10 mouse cellular contexts compared by ENCODE assay signal in the genomic region with DNA sequence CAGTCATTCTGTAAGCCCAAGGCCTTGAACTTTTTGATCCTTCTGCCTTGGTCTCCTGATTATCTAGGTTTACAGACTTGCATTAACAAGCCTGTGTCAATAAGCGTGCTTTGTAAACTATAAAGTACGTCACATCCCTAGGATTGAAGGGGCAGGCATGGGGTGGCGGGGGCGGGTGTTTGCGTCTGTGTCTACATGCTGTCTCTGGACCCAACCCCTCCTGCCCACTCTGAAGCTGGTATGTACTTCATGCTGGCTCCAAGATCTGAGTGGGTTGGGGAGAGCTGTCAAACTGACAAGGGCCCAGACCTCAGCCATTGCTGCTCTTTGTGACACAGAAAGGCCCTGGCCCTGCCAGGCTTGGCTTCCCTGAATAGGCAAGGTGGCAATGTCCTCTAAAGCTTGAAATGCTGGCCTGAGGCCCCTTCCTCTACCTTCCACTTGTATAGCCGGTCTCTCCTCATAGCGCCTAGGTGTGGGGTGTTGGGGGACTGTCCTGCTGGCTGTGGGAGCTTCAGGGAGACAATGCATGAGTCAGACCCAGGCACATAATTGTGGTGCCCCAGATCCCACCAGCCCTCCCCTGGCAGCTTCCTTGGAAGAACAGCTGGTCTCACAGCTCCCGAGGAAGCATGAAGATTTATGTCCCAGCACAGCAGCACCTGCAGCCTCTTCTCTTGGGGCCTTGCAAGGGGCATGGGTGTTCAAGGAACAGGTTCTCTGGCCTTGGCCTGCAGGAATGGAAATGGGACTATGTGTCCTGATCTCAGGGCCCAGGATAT. TPM values are rescaled to one million over a fixed set of nuclear protein-coding genes. Genes with fewer than 3 reads are reported as not detected.
DNase-seq lines count a peak whose midpoint lies in the region; ATAC-seq and TF ChIP-seq lines count a peak whose summit lies in the region.
"Had no signal": no experiment of that assay in that cellular context is flagged by ENCODE, and none has a peak within 500 bp of the region (broad histone marks: within the 10 kb centered on the region; RNA-seq: fewer than 3 reads in every experiment).

No protein-coding gene starts in this region.

- no peak overlapping the region for H3K4me2 ChIP-seq in liver, embryonic 16.5 days (ENCODE audit: low read depth, low read length)
- no peak overlapping the region for H3K4me2 ChIP-seq in liver, embryonic 12.5 days
- H3K4me2 ChIP-seq in embryonic facial prominence, embryonic 15.5 days (replicated peaks) = no peak overlapping the region

- no peak for DNase-seq in heart, embryonic 10.5 days (ENCODE audit: low spot score)
- no peak for DNase-seq in heart, postnatal 14 days
- DNase-seq: cerebellum, adult 11 months; right cerebral cortex, postnatal 4 days had no signal

- H3K9ac ChIP-seq in liver, embryonic 16.5 days (ENCODE audit: low read depth, low read length) = no peak overlapping the region
- H3K9ac ChIP-seq in liver, embryonic 12.5 days = no peak overlapping the region
- no peak overlapping the region for H3K9ac ChIP-seq in embryonic facial prominence, embryonic 15.5 days

- 68% methylated on average over 8 of the region's 8 CpGs for WGBS in heart, embryonic 10.5 days
- WGBS in liver, embryonic 16.5 days (ENCODE audit: insufficient replicate concordance) = 56% methylated on average over 8 of the region's 8 CpGs
- 62% methylated on average over 8 of the region's 8 CpGs for WGBS in liver, embryonic 12.5 days (ENCODE audit: insufficient replicate concordance)
- WGBS in embryonic facial prominence, embryonic 15.5 days = 70% methylated on average over 8 of the region's 8 CpGs
- WGBS in olfactory bulb, adult 2 months = 25% methylated on average over 8 of the region's 8 CpGs

- peak; percentile 35; the same call in 1 of the 2 replicates for ATAC-seq in liver, embryonic 16.5 days (ENCODE audit: low read depth)
- ATAC-seq in liver, embryonic 12.5 days = no peak
- no peak for ATAC-seq in embryonic facial prominence, embryonic 15.5 days (ENCODE audit: insufficient number of reproducible peaks, low FRiP score, low TSS enrichment, low read depth)
- ATAC-seq in erythroblast, adult 5-6 weeks (replicated peaks; ENCODE audit: low FRiP score, poor library complexity, severe bottlenecking) = no peak
- no peak for ATAC-seq in megakaryocyte, adult 5-6 weeks (ENCODE audit: poor library complexity, severe bottlenecking)

- peaks cover 33% of the 10 kb centered on the region for H3K36me3 ChIP-seq in heart, embryonic 10.5 days
- H3K36me3 ChIP-seq in liver, embryonic 16.5 days (ENCODE audit: control insufficient read depth, insufficient read depth) = no peaks in the 10 kb centered on the region
- H3K36me3 ChIP-seq in liver, embryonic 12.5 days = no peaks in the 10 kb centered on the region
- H3K36me3 ChIP-seq in embryonic facial prominence, embryonic 15.5 days = no peaks in the 10 kb centered on the region

- no peak for TF ChIP-seq POLR2A in olfactory bulb, adult 2 months (IDR thresholded peaks at IDR 0.05; ENCODE audit: insufficient read depth, low read depth, low read length)

- peaks cover 61% of the 10 kb centered on the region for H3K4me1 ChIP-seq in heart, embryonic 10.5 days
- no peaks in the 10 kb centered on the region; the same call in 1 of the 2 replicates for H3K4me1 ChIP-seq in liver, embryonic 16.5 days (ENCODE audit: control insufficient read depth, low read depth, low read length)
- H3K4me1 ChIP-seq in liver, embryonic 12.5 days = peaks cover 19% of the 10 kb centered on the region
- peaks cover 16% of the 10 kb centered on the region; the same call in 1 of the 2 replicates for H3K4me1 ChIP-seq in embryonic facial prominence, embryonic 15.5 days
- peaks cover 54% of the 10 kb centered on the region for H3K4me1 ChIP-seq in olfactory bulb, adult 2 months (ENCODE audit: control insufficient read depth, insufficient read depth, low read length)

- H3K9me3 ChIP-seq in heart, embryonic 10.5 days = no peaks in the 10 kb centered on the region
- H3K9me3 ChIP-seq in liver, embryonic 16.5 days (replicated peaks; ENCODE audit: control insufficient read depth, low read length) = no peaks in the 10 kb centered on the region
- H3K9me3 ChIP-seq in liver, embryonic 12.5 days (replicated peaks) = no peaks in the 10 kb centered on the region
- no peaks in the 10 kb centered on the region for H3K9me3 ChIP-seq in embryonic facial prominence, embryonic 15.5 days (replicated peaks)

- H3K27ac ChIP-seq in heart, embryonic 10.5 days = peak overlapping the region; percentile 69
- no peak overlapping the region for H3K27ac ChIP-seq in liver, embryonic 16.5 days (ENCODE audit: low read length)
- no peak overlapping the region for H3K27ac ChIP-seq in liver, embryonic 12.5 days
- H3K27ac ChIP-seq in embryonic facial prominence, embryonic 15.5 days (replicated peaks) = peak overlapping the region; percentile 44
- peak overlapping the region; percentile 81 for H3K27ac ChIP-seq in olfactory bulb, adult 2 months (ENCODE audit: insufficient read depth, low read depth, low read length)

- H3K27me3 ChIP-seq in heart, embryonic 10.5 days (ENCODE audit: insufficient read depth, poor library complexity, severe bottlenecking) = no peaks in the 10 kb centered on the region
- H3K27me3 ChIP-seq in liver, embryonic 16.5 days (ENCODE audit: control insufficient read depth, insufficient read depth, low read depth, low read length) = no peaks in the 10 kb centered on the region
- no peaks in the 10 kb centered on the region for H3K27me3 ChIP-seq in liver, embryonic 12.5 days (replicated peaks)
- H3K27me3 ChIP-seq in embryonic facial prominence, embryonic 15.5 days = no peaks in the 10 kb centered on the region

- intact Hi-C loops in heart, postnatal 14 days (cut with DNase I) = no loop called here

- TF ChIP-seq CTCF in olfactory bulb, adult 2 months (IDR thresholded peaks at IDR 0.05; ENCODE audit: insufficient read depth, low read depth, low read length) = no peak

- H3K4me3 ChIP-seq in heart, embryonic 10.5 days = no peak overlapping the region
- no peak overlapping the region for H3K4me3 ChIP-seq in liver, embryonic 16.5 days (ENCODE audit: low read depth, low read length)
- H3K4me3 ChIP-seq in liver, embryonic 12.5 days = no peak overlapping the region
- H3K4me3 ChIP-seq in embryonic facial prominence, embryonic 15.5 days (replicated peaks) = no peak overlapping the region
- H3K4me3 ChIP-seq in olfactory bulb, adult 2 months (ENCODE audit: insufficient read depth, low read depth, low read length) = no peak overlapping the region

RNA-seq across cellular contexts. Expression of a gene that starts 28.4 kb away (rescaled TPM):
- polyA plus RNA-seq in heart, embryonic 10.5 days (2016; fragmentation: Nextera tagmentation; extraction: Ambion mirVana) = 24.2 and 31.6 TPM in 2 replicates
- total RNA-seq in heart, postnatal 14 days (2021) = 10 to 100 TPM; 32.8 to 33.0 TPM
- 1.5 and 2.1 TPM in 2 replicates for polyA plus RNA-seq in liver, embryonic 16.5 days (2015; fragmentation: Nextera tagmentation; extraction: Ambion mirVana)
- polyA plus RNA-seq in liver, embryonic 12.5 days (2016; fragmentation: Nextera tagmentation; extraction: Ambion mirVana) = 2.6 and 3.1 TPM in 2 replicates
- polyA plus RNA-seq in embryonic facial prominence, embryonic 15.5 days (2015; fragmentation: Nextera tagmentation; extraction: Ambion mirVana) = 15.1 and 17.5 TPM in 2 replicates
- polyA plus RNA-seq in olfactory bulb, adult 2 months (2012; ENCODE audit: insufficient read depth, insufficient read length, low replicate concordance, missing spikeins) = not detected in 2 replicates
- not detected in 2 replicates for total RNA-seq in erythroblast, adult 5-6 weeks (2015; ENCODE audit: low replicate concordance)
- total RNA-seq in erythroblast, adult 5-6 weeks (2017; ENCODE audit: low replicate concordance) = 0.28 TPM in 1 of 2 replicates, not detected in the other
- total RNA-seq in megakaryocyte, adult 5-6 weeks (2015) = 0.96 and 3.5 TPM in 2 replicates
- total RNA-seq in megakaryocyte, adult 5-6 weeks (2017) = 0.70 and 1.0 TPM in 2 replicates

RNA-seq across cellular contexts. Expression of a gene that starts 56.2 kb away (rescaled TPM):
- polyA plus RNA-seq in heart, embryonic 10.5 days (2016; fragmentation: Nextera tagmentation; extraction: Ambion mirVana) = 0.52 and 1.1 TPM in 2 replicates
- under 1 TPM; 0.15 to 0.29 TPM for total RNA-seq in heart, postnatal 14 days (2021)
- polyA plus RNA-seq in liver, embryonic 16.5 days (2015; fragmentation: Nextera tagmentation; extraction: Ambion mirVana) = 0.15 TPM in 1 of 2 replicates, not detected in the other
- 0.14 and 0.32 TPM in 2 replicates for polyA plus RNA-seq in liver, embryonic 12.5 days (2016; fragmentation: Nextera tagmentation; extraction: Ambion mirVana)
- 0.96 and 1.4 TPM in 2 replicates for polyA plus RNA-seq in embryonic facial prominence, embryonic 15.5 days (2015; fragmentation: Nextera tagmentation; extraction: Ambion mirVana)
- not detected in 2 replicates for polyA plus RNA-seq in olfactory bulb, adult 2 months (2012; ENCODE audit: insufficient read depth, insufficient read length, low replicate concordance, missing spikeins)
- 1.9 TPM in 1 of 2 replicates, not detected in the other for total RNA-seq in erythroblast, adult 5-6 weeks (2015; ENCODE audit: low replicate concordance)
- total RNA-seq in erythroblast, adult 5-6 weeks (2017; ENCODE audit: low replicate concordance) = not detected in 2 replicates
- total RNA-seq in megakaryocyte, adult 5-6 weeks (2015) = 1.0 and 1.1 TPM in 2 replicates
- total RNA-seq in megakaryocyte, adult 5-6 weeks (2017) = not detected in 2 replicates

RNA-seq across cellular contexts. Expression of a gene that starts 56.6 kb away (rescaled TPM):
- polyA plus RNA-seq in heart, embryonic 10.5 days (2016; fragmentation: Nextera tagmentation; extraction: Ambion mirVana) = 1,580 and 1,787 TPM in 2 replicates
- 100 to 1,000 TPM; 387 to 469 TPM for total RNA-seq in heart, postnatal 14 days (2021)
- 68.7 and 72.1 TPM in 2 replicates for polyA plus RNA-seq in liver, embryonic 16.5 days (2015; fragmentation: Nextera tagmentation; extraction: Ambion mirVana)
- 249 and 251 TPM in 2 replicates for polyA plus RNA-seq in liver, embryonic 12.5 days (2016; fragmentation: Nextera tagmentation; extraction: Ambion mirVana)
- 2,130 and 2,205 TPM in 2 replicates for polyA plus RNA-seq in embryonic facial prominence, embryonic 15.5 days (2015; fragmentation: Nextera tagmentation; extraction: Ambion mirVana)
- polyA plus RNA-seq in olfactory bulb, adult 2 months (2012; ENCODE audit: insufficient read depth, insufficient read length, low replicate concordance, missing spikeins) = not detected in 2 replicates
- not detected in 2 replicates for total RNA-seq in erythroblast, adult 5-6 weeks (2015; ENCODE audit: low replicate concordance)
- 0.09 and 2.4 TPM in 2 replicates for total RNA-seq in erythroblast, adult 5-6 weeks (2017; ENCODE audit: low replicate concordance)
- 0.23 and 0.76 TPM in 2 replicates for total RNA-seq in megakaryocyte, adult 5-6 weeks (2015)
- 0.37 and 0.73 TPM in 2 replicates for total RNA-seq in megakaryocyte, adult 5-6 weeks (2017)

Comparison
In these comparisons a context has a peak if more than half of its experiments do, and no peak if none do; other contexts are left out.
1. H3K27ac ChIP-seq: peak in heart, embryonic 10.5 days (single experiment), embryonic facial prominence, embryonic 15.5 days (single experiment) and olfactory bulb, adult 2 months (single experiment); none in liver, embryonic 16.5 days (single experiment) and liver, embryonic 12.5 days (single experiment).